Mouse (Mus musculus): ENCODE data around the gene Picalm. TPM values are rescaled to one million over a fixed set of nuclear protein-coding genes. Genes with fewer than 3 reads are reported as not detected.

The Picalm gene
- polyA plus RNA-seq, 1 experiment from 2014 or later: 59.0 TPM

GRCm38 (mm10) chr7:90140290-90140689, 10.3 kb downstream of the Picalm start:
- H3K4me3 ChIP-seq (ENCODE audit: low read depth, low read length): no peak overlapping the region
- peaks cover 15% of the 10 kb centered on the region for H3K4me1 ChIP-seq (ENCODE audit: control insufficient read depth, insufficient read depth, low read length)
- no peak overlapping the region for H3K9ac ChIP-seq (ENCODE audit: low read depth, low read length)
- WGBS: 75% methylated on average over 3 of the region's 3 CpGs
- ATAC-seq (ENCODE audit: low read depth): no peak
- H3K27ac ChIP-seq (replicated peaks; ENCODE audit: low read depth, low read length): no peak overlapping the region
- DNase-seq (ENCODE audit: low spot score): no peak
- H3K27me3 ChIP-seq (replicated peaks; ENCODE audit: control insufficient read depth, insufficient read depth, low read length): no peaks in the 10 kb centered on the region
- H3K36me3 ChIP-seq (ENCODE audit: control insufficient read depth, insufficient read depth, low read length): no peaks in the 10 kb centered on the region
- no peaks in the 10 kb centered on the region for H3K9me3 ChIP-seq (ENCODE audit: control insufficient read depth, low read length)
- no peak overlapping the region for H3K4me2 ChIP-seq (ENCODE audit: low read depth, low read length)

GRCm38 (mm10) chr7:90144275-90144674, 14.3 kb downstream of the Picalm start:
- Histone ChIP-seq H3K27ac (replicated peaks; ENCODE audit: low read depth, low read length) (no peak overlapping the region), H3K27me3 (replicated peaks; ENCODE audit: control insufficient read depth, insufficient read depth, low read length) (no peaks in the 10 kb centered on the region), H3K4me1 (ENCODE audit: control insufficient read depth, insufficient read depth, low read length) (peaks cover 26% of the 10 kb centered on the region), H3K4me3 (ENCODE audit: low read depth, low read length) (no peak overlapping the region), H3K4me2 (ENCODE audit: low read depth, low read length) (no peak overlapping the region), H3K36me3 (ENCODE audit: control insufficient read depth, insufficient read depth, low read length) (no peaks in the 10 kb centered on the region), H3K9ac (ENCODE audit: low read depth, low read length) (no peak overlapping the region), H3K9me3 (ENCODE audit: control insufficient read depth, low read length) (no peaks in the 10 kb centered on the region)
- no peak for ATAC-seq (ENCODE audit: low read depth)
- WGBS: 85% methylated on average over 2 of the region's 2 CpGs
- no peak for DNase-seq (ENCODE audit: low spot score)

DNA sequence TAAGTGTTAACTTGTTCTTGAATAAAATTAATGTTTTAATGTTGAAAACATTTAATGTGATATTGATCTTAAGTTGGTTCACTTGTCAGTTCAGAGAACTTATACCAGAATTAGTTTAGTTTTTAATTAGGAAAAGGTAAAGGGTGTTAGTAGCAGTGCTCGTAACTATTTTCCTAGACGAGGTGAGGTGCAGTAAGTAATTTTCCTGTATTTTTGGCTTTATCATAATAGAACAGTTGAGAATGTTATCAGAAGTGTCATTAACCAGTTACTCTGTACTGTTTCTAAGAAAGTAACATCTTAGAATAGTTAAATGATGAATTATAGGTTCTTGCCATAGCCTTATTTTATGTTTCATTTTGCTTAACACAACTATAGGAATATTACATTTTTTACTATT, 15.0 kb downstream of the Picalm start:
- H3K9me3 ChIP-seq (ENCODE audit: control insufficient read depth, low read length): no peaks in the 10 kb centered on the region
- H3K4me2 ChIP-seq (ENCODE audit: low read depth, low read length): no peak overlapping the region
- no peak overlapping the region for H3K9ac ChIP-seq (ENCODE audit: low read depth, low read length)
- H3K36me3 ChIP-seq (ENCODE audit: control insufficient read depth, insufficient read depth, low read length): no peaks in the 10 kb centered on the region
- WGBS: 77% methylated on average over 2 of the region's 2 CpGs
- ATAC-seq (ENCODE audit: low read depth) (no peak), DNase-seq (ENCODE audit: low spot score) (no peak)
- H3K4me3 ChIP-seq (ENCODE audit: low read depth, low read length): no peak overlapping the region
- H3K4me1 ChIP-seq (ENCODE audit: control insufficient read depth, insufficient read depth, low read length): peaks cover 26% of the 10 kb centered on the region
- H3K27ac ChIP-seq (replicated peaks; ENCODE audit: low read depth, low read length): no peak overlapping the region
- no peaks in the 10 kb centered on the region for H3K27me3 ChIP-seq (replicated peaks; ENCODE audit: control insufficient read depth, insufficient read depth, low read length)

DNA sequence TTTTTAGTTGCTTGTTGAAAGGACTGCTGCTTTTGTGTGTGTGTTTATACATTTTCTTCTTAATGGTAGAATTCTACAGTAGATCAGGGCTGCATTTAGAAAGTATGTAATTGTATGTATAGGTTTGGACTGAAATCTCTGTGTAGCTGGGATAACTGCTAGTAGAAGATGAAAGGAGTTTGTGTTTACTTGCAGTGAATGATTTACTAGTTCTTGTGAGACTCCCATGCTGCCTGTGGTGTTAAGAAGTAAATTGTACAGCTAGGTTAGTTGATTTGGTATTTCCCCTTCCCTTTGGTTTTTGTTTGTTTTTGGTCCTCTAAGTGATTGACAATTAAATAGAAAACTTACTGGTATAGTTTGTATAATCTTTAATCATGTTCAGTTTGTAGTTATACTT, 15.4 kb downstream of the Picalm start:
- Histone ChIP-seq H3K4me3 (ENCODE audit: low read depth, low read length) (no peak overlapping the region), H3K36me3 (ENCODE audit: control insufficient read depth, insufficient read depth, low read length) (no peaks in the 10 kb centered on the region), H3K27me3 (replicated peaks; ENCODE audit: control insufficient read depth, insufficient read depth, low read length) (no peaks in the 10 kb centered on the region), H3K27ac (replicated peaks; ENCODE audit: low read depth, low read length) (no peak overlapping the region), H3K9me3 (ENCODE audit: control insufficient read depth, low read length) (no peaks in the 10 kb centered on the region), H3K4me2 (ENCODE audit: low read depth, low read length) (no peak overlapping the region), H3K4me1 (ENCODE audit: control insufficient read depth, insufficient read depth, low read length) (peaks cover 26% of the 10 kb centered on the region), H3K9ac (ENCODE audit: low read depth, low read length) (no peak overlapping the region)
- DNase-seq (ENCODE audit: low spot score) (no peak), ATAC-seq (ENCODE audit: low read depth) (no peak)

DNA sequence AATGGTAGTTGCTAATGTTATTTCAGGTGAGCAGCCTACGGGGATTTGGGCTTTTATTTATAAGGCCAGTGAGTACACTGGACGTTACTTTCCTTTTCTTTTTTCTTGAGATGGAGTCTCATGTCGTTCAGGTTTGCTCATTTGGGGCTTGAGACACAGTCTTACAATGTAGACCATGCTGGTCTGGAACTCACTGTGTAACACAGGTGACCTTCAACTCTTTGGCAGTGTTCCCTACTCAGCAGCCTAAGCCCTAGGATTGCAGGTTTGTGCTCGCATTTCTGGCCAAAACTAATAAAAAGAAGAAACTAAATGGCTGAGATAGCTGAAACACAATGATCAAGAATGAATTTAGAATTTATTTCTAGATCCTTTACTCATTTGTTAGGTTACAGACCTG, 15.9 kb downstream of the Picalm start:
- H3K9ac ChIP-seq (ENCODE audit: low read depth, low read length): no peak overlapping the region
- H3K36me3 ChIP-seq (ENCODE audit: control insufficient read depth, insufficient read depth, low read length): no peaks in the 10 kb centered on the region
- H3K4me1 ChIP-seq (ENCODE audit: control insufficient read depth, insufficient read depth, low read length): peaks cover 25% of the 10 kb centered on the region
- no peak for ATAC-seq (ENCODE audit: low read depth)
- no peak for DNase-seq (ENCODE audit: low spot score)
- H3K27me3 ChIP-seq (replicated peaks; ENCODE audit: control insufficient read depth, insufficient read depth, low read length): no peaks in the 10 kb centered on the region
- H3K27ac ChIP-seq (replicated peaks; ENCODE audit: low read depth, low read length): 0 out of 2 replicates have a peak overlapping the region, but pooled peaks have one; percentile 18
- no peak overlapping the region for H3K4me3 ChIP-seq (ENCODE audit: low read depth, low read length)
- WGBS: 33% methylated on average over 4 of the region's 4 CpGs
- peak overlapping the region; percentile 9; the same call in 1 of the 2 replicates for H3K4me2 ChIP-seq (ENCODE audit: low read depth, low read length)
- H3K9me3 ChIP-seq (ENCODE audit: control insufficient read depth, low read length): no peaks in the 10 kb centered on the region

GRCm38 (mm10) chr7:90146321-90146720, 16.3 kb downstream of the Picalm start:
- no peak overlapping the region for H3K9ac ChIP-seq (ENCODE audit: low read depth, low read length)
- peaks cover 21% of the 10 kb centered on the region for H3K4me1 ChIP-seq (ENCODE audit: control insufficient read depth, insufficient read depth, low read length)
- no peak overlapping the region for H3K4me3 ChIP-seq (ENCODE audit: low read depth, low read length)
- H3K9me3 ChIP-seq (ENCODE audit: control insufficient read depth, low read length): no peaks in the 10 kb centered on the region
- H3K27me3 ChIP-seq (replicated peaks; ENCODE audit: control insufficient read depth, insufficient read depth, low read length): no peaks in the 10 kb centered on the region
- H3K27ac ChIP-seq (replicated peaks; ENCODE audit: low read depth, low read length): no peak overlapping the region
- 69% methylated on average over 1 of the region's 1 CpGs for WGBS
- ATAC-seq (ENCODE audit: low read depth) (no peak), DNase-seq (ENCODE audit: low spot score) (peak; percentile 15)
- no peaks in the 10 kb centered on the region for H3K36me3 ChIP-seq (ENCODE audit: control insufficient read depth, insufficient read depth, low read length)
- H3K4me2 ChIP-seq (ENCODE audit: low read depth, low read length): peak overlapping the region; percentile 9; the same call in 1 of the 2 replicates

GRCm38 (mm10) chr7:90148023-90148422, 18.0 kb downstream of the Picalm start:
- ATAC-seq (ENCODE audit: low read depth) (no peak), DNase-seq (ENCODE audit: low spot score) (no peak)
- Histone ChIP-seq H3K4me2 (ENCODE audit: low read depth, low read length) (no peak overlapping the region), H3K9ac (ENCODE audit: low read depth, low read length) (no peak overlapping the region), H3K4me3 (ENCODE audit: low read depth, low read length) (no peak overlapping the region), H3K36me3 (ENCODE audit: control insufficient read depth, insufficient read depth, low read length) (no peaks in the 10 kb centered on the region), H3K9me3 (ENCODE audit: control insufficient read depth, low read length) (no peaks in the 10 kb centered on the region), H3K27me3 (replicated peaks; ENCODE audit: control insufficient read depth, insufficient read depth, low read length) (no peaks in the 10 kb centered on the region), H3K27ac (replicated peaks; ENCODE audit: low read depth, low read length) (no peak overlapping the region), H3K4me1 (ENCODE audit: control insufficient read depth, insufficient read depth, low read length) (peaks cover 17% of the 10 kb centered on the region)
- 80% methylated on average over 2 of the region's 2 CpGs for WGBS

DNA sequence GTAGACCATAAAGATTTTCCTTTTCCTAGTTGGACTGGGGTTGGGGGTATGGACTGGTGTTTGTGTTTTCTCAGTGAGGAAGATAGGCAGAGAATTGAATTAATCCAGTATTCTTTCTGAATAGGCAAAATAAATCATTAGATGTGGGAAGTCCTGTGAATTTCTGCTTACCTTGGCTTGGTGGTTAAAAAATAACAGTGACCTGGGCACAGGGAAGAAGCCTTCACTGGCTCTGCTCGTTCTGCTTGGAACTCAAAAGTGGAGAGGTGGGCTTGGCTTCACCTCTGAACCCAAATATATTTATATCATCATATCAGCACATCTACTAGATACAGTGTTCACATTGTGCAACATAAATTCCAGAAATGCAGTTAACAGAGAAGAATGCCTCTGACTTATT, 18.5 kb downstream of the Picalm start:
- Histone ChIP-seq H3K9ac (ENCODE audit: low read depth, low read length) (no peak overlapping the region), H3K4me2 (ENCODE audit: low read depth, low read length) (no peak overlapping the region), H3K4me3 (ENCODE audit: low read depth, low read length) (no peak overlapping the region), H3K27me3 (replicated peaks; ENCODE audit: control insufficient read depth, insufficient read depth, low read length) (no peaks in the 10 kb centered on the region), H3K9me3 (ENCODE audit: control insufficient read depth, low read length) (no peaks in the 10 kb centered on the region), H3K27ac (replicated peaks; ENCODE audit: low read depth, low read length) (no peak overlapping the region), H3K4me1 (ENCODE audit: control insufficient read depth, insufficient read depth, low read length) (peaks cover 17% of the 10 kb centered on the region), H3K36me3 (ENCODE audit: control insufficient read depth, insufficient read depth, low read length) (no peaks in the 10 kb centered on the region)
- DNase-seq (ENCODE audit: low spot score): no peak
- 36% methylated on average over 1 of the region's 1 CpGs for WGBS
- ATAC-seq (ENCODE audit: low read depth): no peak

DNA sequence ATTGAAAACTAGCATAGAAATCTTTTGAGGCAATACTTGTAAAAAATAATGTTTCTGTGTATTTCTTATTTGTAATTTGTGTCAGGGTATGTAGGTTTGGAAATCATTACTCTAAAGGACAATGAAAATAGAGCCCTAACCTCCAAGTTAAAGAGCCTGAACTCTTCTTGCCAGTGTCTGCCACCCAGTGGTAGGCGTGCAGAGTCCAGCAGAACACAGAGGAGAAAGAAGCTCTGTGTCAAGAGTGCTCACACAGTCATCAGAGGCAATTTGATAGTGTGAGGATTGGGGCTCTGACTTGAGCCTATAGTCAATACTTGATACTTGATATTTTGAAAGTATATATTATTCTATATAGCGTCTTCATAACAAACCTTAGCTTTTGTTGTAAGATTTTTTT, 20.3 kb downstream of the Picalm start:
- Histone ChIP-seq H3K4me2 (ENCODE audit: low read depth, low read length) (no peak overlapping the region), H3K9ac (ENCODE audit: low read depth, low read length) (no peak overlapping the region), H3K27ac (replicated peaks; ENCODE audit: low read depth, low read length) (no peak overlapping the region), H3K27me3 (replicated peaks; ENCODE audit: control insufficient read depth, insufficient read depth, low read length) (no peaks in the 10 kb centered on the region), H3K4me1 (ENCODE audit: control insufficient read depth, insufficient read depth, low read length) (peaks cover 13% of the 10 kb centered on the region), H3K36me3 (ENCODE audit: control insufficient read depth, insufficient read depth, low read length) (no peaks in the 10 kb centered on the region), H3K4me3 (ENCODE audit: low read depth, low read length) (no peak overlapping the region), H3K9me3 (ENCODE audit: control insufficient read depth, low read length) (no peaks in the 10 kb centered on the region)
- 41% methylated on average over 2 of the region's 2 CpGs for WGBS
- DNase-seq (ENCODE audit: low spot score): peak; percentile 56
- ATAC-seq (ENCODE audit: low read depth): peak; percentile 74

All from embryonic facial prominence, embryonic 14.5 days (tissue).